Mouse (Mus musculus): Measurements from ENCODE around the gene Olfr578. TPM values are rescaled to one million over a fixed set of nuclear protein-coding genes. Genes with fewer than 3 reads are reported as not detected.

Olfr578 gene
- total and polyA plus RNA-seq, 2 experiments from 2014 or later, result not detected

DNA sequence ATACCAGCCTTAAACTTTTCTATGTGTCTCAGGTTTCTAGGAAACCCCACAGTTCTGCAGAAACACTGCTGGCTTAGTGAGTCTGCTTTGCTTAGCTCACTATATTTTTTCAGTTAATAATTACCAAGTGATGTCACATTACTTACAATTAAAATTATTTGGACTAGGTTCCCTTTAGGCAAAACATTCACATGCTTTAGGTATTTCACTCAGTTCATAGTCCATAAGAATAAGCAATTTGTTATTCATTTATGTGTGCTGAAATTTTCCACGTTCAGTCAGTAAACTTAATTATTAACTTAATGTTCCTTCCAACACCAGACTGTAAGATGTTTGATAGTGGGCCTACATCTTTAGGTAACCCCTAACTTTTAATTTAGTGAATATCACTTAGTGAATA lies 38.4 kb downstream of the Olfr578 start:
- Histone ChIP-seq H3K4me1 (ENCODE audit: insufficient read depth, low read length) (no peaks in the 10 kb centered on the region), H3K4me2 (ENCODE audit: low read depth, low read length) (no peak overlapping the region), H3K9me3 (ENCODE audit: low read length) (no peaks in the 10 kb centered on the region), H3K27ac (no peak overlapping the region), H3K9ac (replicated peaks; ENCODE audit: low read length) (no peak overlapping the region), H3K4me3 (ENCODE audit: low read length) (no peak overlapping the region), H3K27me3 (ENCODE audit: insufficient read depth, low read length) (no peaks in the 10 kb centered on the region), H3K36me3 (ENCODE audit: insufficient read depth, low read length) (no peaks in the 10 kb centered on the region)
- TF ChIP-seq CTCF (IDR thresholded peaks at IDR 0.05; ENCODE audit: low read depth), result no peak
- DNase-seq (ENCODE audit: low spot score), result no peak
- no peak for ATAC-seq
- 75% methylated on average over 1 of the region's 1 CpGs for WGBS

DNA sequence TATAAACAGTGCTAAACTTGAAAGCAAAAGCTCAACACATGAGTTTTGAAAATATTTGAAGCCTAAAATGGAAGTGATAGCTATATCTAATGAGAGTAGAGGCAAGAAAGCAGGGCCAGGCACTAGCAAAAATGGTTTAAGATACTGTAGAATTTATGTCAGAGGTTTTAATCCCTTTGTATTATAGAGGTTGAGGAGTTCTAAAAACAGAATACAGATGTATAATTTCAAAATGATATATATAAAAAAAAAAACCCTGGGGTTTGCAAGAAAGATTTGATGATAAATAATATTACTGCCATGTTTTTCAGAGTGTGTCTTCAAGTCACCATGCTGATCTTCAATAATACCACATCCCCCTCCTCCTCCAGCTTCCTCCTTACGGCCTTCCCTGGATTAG lies 41.0 kb downstream of the Olfr578 start, which contains the start of gene Olfr574:
Gene Olfr574 (plus strand): TSS at position 301 of the 400 bp plus-strand sequence.
- H3K4me2 ChIP-seq (ENCODE audit: low read depth, low read length), result no peak within 1 kb of the TSS
- H3K36me3 ChIP-seq (ENCODE audit: insufficient read depth, low read length), result no peaks in the 10 kb centered on the region
- ATAC-seq (no peak), DNase-seq (ENCODE audit: low spot score) (no peak)
- 86% methylated on average over 1 of the region's 1 CpGs for WGBS
- H3K9me3 ChIP-seq (ENCODE audit: low read length), result no peaks in the 10 kb centered on the region
- H3K27me3 ChIP-seq (ENCODE audit: insufficient read depth, low read length), result no peaks in the 10 kb centered on the region
- no peaks in the 10 kb centered on the region for H3K4me1 ChIP-seq (ENCODE audit: insufficient read depth, low read length)
- no peak for TF ChIP-seq CTCF (IDR thresholded peaks at IDR 0.05; ENCODE audit: low read depth)
- H3K9ac ChIP-seq (replicated peaks; ENCODE audit: low read length), result no peak within 1 kb of the TSS
- no peak within 1 kb of the TSS for H3K4me3 ChIP-seq (ENCODE audit: low read length)
- H3K27ac ChIP-seq, result no peak within 1 kb of the TSS

DNA sequence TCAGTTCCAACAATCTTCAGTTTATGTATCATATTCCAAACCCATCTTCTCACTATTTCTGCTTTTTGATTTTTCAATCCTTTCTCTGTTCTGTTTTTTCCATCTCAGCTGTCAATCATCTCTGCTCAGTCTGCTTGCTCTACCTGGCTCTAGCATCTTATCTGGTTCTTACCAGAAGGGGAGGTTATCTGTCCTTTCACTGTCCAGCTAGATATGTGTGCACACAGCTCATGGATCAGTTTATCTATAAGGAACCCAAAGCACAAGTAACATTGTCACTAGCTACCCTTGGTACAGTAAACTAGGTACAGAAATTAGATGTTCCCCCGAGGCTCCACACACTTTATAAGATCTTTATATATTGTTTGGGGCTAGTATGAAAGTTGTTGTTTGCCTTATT lies 45.7 kb downstream of the Olfr578 start:
- no peak overlapping the region for H3K4me3 ChIP-seq (ENCODE audit: low read length)
- TF ChIP-seq CTCF (IDR thresholded peaks at IDR 0.05; ENCODE audit: low read depth), result no peak
- no peaks in the 10 kb centered on the region for H3K27me3 ChIP-seq (ENCODE audit: insufficient read depth, low read length)
- H3K4me2 ChIP-seq (ENCODE audit: low read depth, low read length), result no peak overlapping the region
- no peaks in the 10 kb centered on the region for H3K4me1 ChIP-seq (ENCODE audit: insufficient read depth, low read length)
- DNase-seq (ENCODE audit: low spot score), result no peak
- H3K36me3 ChIP-seq (ENCODE audit: insufficient read depth, low read length), result no peaks in the 10 kb centered on the region
- no peak for ATAC-seq
- 86% methylated on average over 1 of the region's 1 CpGs for WGBS
- H3K9ac ChIP-seq (replicated peaks; ENCODE audit: low read length), result no peak overlapping the region
- H3K27ac ChIP-seq, result no peak overlapping the region
- no peaks in the 10 kb centered on the region for H3K9me3 ChIP-seq (ENCODE audit: low read length)

DNA sequence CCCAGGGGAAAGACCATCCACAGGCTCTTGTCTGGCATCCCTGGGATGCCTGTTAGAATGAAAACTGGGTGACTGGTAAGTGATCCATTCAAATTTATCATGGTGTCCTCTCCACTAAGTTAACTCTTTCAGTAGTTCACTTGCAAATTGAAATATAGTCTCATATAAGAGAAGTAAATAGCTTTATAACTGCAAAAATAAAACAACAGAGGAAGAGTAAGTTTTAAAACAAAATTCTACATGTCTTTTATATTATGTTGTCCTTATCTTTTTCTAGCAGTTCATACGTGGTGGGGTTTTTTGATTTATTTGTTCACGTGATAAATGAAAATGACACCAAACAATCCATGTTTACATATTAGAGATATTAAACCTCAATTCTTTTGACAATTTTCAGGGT lies 46.6 kb downstream of the Olfr578 start, which contains the start of gene Olfr573-ps1:
Gene Olfr573-ps1 (minus strand): TSS at position 101 of the 400 bp plus-strand sequence.
- Histone ChIP-seq H3K4me3 (ENCODE audit: low read length) (no peak within 1 kb of the TSS), H3K9ac (replicated peaks; ENCODE audit: low read length) (no peak within 1 kb of the TSS), H3K4me1 (ENCODE audit: insufficient read depth, low read length) (no peaks in the 10 kb centered on the region), H3K9me3 (ENCODE audit: low read length) (no peaks in the 10 kb centered on the region), H3K27me3 (ENCODE audit: insufficient read depth, low read length) (no peaks in the 10 kb centered on the region), H3K27ac (no peak within 1 kb of the TSS), H3K4me2 (ENCODE audit: low read depth, low read length) (no peak within 1 kb of the TSS), H3K36me3 (ENCODE audit: insufficient read depth, low read length) (no peaks in the 10 kb centered on the region)
- 90% methylated on average over 2 of the region's 2 CpGs for WGBS
- DNase-seq (ENCODE audit: low spot score) (no peak), ATAC-seq (no peak)
- no peak for TF ChIP-seq CTCF (IDR thresholded peaks at IDR 0.05; ENCODE audit: low read depth)

Other genes starting within 250 kb of the Olfr578 start
- gene Olfr560, start 230.0 kb downstream of the Olfr578 start, total RNA-seq (2014; rRNA removed), result not detected in 2 replicates
- gene Olfr560, start 230.0 kb downstream of the Olfr578 start, polyA plus RNA-seq (2015; fragmentation: Nextera tagmentation; extraction: Ambion mirVana), result not detected in 2 replicates
- 0.78 TPM in 1 of 2 replicates, not detected in the other for gene Olfr78, start 229.9 kb downstream of the Olfr578 start, total RNA-seq (2014; rRNA removed)
- gene Olfr78, start 229.9 kb downstream of the Olfr578 start, polyA plus RNA-seq (2015; fragmentation: Nextera tagmentation; extraction: Ambion mirVana), result 0.10 and 0.15 TPM in 2 replicates
- not detected in 2 replicates for gene Olfr561, start 218.1 kb downstream of the Olfr578 start, total RNA-seq (2014; rRNA removed)
- gene Olfr561, start 218.1 kb downstream of the Olfr578 start, polyA plus RNA-seq (2015; fragmentation: Nextera tagmentation; extraction: Ambion mirVana), result not detected in 2 replicates
- gene Olfr564, start 185.8 kb downstream of the Olfr578 start, total RNA-seq (2014; rRNA removed), result not detected in 2 replicates
- not detected in 2 replicates for gene Olfr564, start 185.8 kb downstream of the Olfr578 start, polyA plus RNA-seq (2015; fragmentation: Nextera tagmentation; extraction: Ambion mirVana)
- gene Olfr566, start 130.6 kb downstream of the Olfr578 start, total RNA-seq (2014; rRNA removed), result not detected in 2 replicates
- not detected in 2 replicates for gene Olfr566, start 130.6 kb downstream of the Olfr578 start, polyA plus RNA-seq (2015; fragmentation: Nextera tagmentation; extraction: Ambion mirVana)
- not detected in 2 replicates for gene Olfr568, start 112.2 kb downstream of the Olfr578 start, total RNA-seq (2014; rRNA removed)
- gene Olfr568, start 112.2 kb downstream of the Olfr578 start, polyA plus RNA-seq (2015; fragmentation: Nextera tagmentation; extraction: Ambion mirVana), result not detected in 2 replicates
- gene Olfr569, start 98.4 kb downstream of the Olfr578 start, total RNA-seq (2014; rRNA removed), result not detected in 2 replicates
- gene Olfr569, start 98.4 kb downstream of the Olfr578 start, polyA plus RNA-seq (2015; fragmentation: Nextera tagmentation; extraction: Ambion mirVana), result not detected in 2 replicates
- gene Olfr570, start 94.7 kb downstream of the Olfr578 start, total RNA-seq (2014; rRNA removed), result not detected in 2 replicates
- not detected in 2 replicates for gene Olfr570, start 94.7 kb downstream of the Olfr578 start, polyA plus RNA-seq (2015; fragmentation: Nextera tagmentation; extraction: Ambion mirVana)
- not detected in 2 replicates for gene Olfr571, start 71.8 kb downstream of the Olfr578 start, total RNA-seq (2014; rRNA removed)
- gene Olfr571, start 71.8 kb downstream of the Olfr578 start, polyA plus RNA-seq (2015; fragmentation: Nextera tagmentation; extraction: Ambion mirVana), result not detected in 2 replicates
- gene Olfr572, start 64.9 kb downstream of the Olfr578 start, total RNA-seq (2014; rRNA removed), result not detected in 2 replicates
- gene Olfr572, start 64.9 kb downstream of the Olfr578 start, polyA plus RNA-seq (2015; fragmentation: Nextera tagmentation; extraction: Ambion mirVana), result not detected in 2 replicates
- gene Olfr573-ps1, start 46.7 kb downstream of the Olfr578 start, total RNA-seq (2014; rRNA removed), result not detected in 2 replicates
- not detected in 2 replicates for gene Olfr573-ps1, start 46.7 kb downstream of the Olfr578 start, polyA plus RNA-seq (2015; fragmentation: Nextera tagmentation; extraction: Ambion mirVana)
- gene Olfr574, start 40.9 kb downstream of the Olfr578 start, total RNA-seq (2014; rRNA removed), result not detected in 2 replicates
- gene Olfr574, start 40.9 kb downstream of the Olfr578 start, polyA plus RNA-seq (2015; fragmentation: Nextera tagmentation; extraction: Ambion mirVana), result not detected in 2 replicates
- not detected in 2 replicates for gene Olfr575, start 30.5 kb downstream of the Olfr578 start, total RNA-seq (2014; rRNA removed)
- not detected in 2 replicates for gene Olfr575, start 30.5 kb downstream of the Olfr578 start, polyA plus RNA-seq (2015; fragmentation: Nextera tagmentation; extraction: Ambion mirVana)
- not detected in 2 replicates for gene Olfr576, start 26.7 kb downstream of the Olfr578 start, total RNA-seq (2014; rRNA removed)
- not detected in 2 replicates for gene Olfr576, start 26.7 kb downstream of the Olfr578 start, polyA plus RNA-seq (2015; fragmentation: Nextera tagmentation; extraction: Ambion mirVana)
- gene Olfr577, start 13.4 kb downstream of the Olfr578 start, total RNA-seq (2014; rRNA removed), result not detected in 2 replicates
- not detected in 2 replicates for gene Olfr577, start 13.4 kb downstream of the Olfr578 start, polyA plus RNA-seq (2015; fragmentation: Nextera tagmentation; extraction: Ambion mirVana)
- not detected in 2 replicates for gene Olfr582, start 48.7 kb upstream of the Olfr578 start, total RNA-seq (2014; rRNA removed)
- gene Olfr582, start 48.7 kb upstream of the Olfr578 start, polyA plus RNA-seq (2015; fragmentation: Nextera tagmentation; extraction: Ambion mirVana), result not detected in 2 replicates
- gene Olfr583, start 62.0 kb upstream of the Olfr578 start, total RNA-seq (2014; rRNA removed), result not detected in 2 replicates
- gene Olfr583, start 62.0 kb upstream of the Olfr578 start, polyA plus RNA-seq (2015; fragmentation: Nextera tagmentation; extraction: Ambion mirVana), result not detected in 2 replicates
- not detected in 2 replicates for gene Olfr584, start 92.6 kb upstream of the Olfr578 start, total RNA-seq (2014; rRNA removed)
- gene Olfr584, start 92.6 kb upstream of the Olfr578 start, polyA plus RNA-seq (2015; fragmentation: Nextera tagmentation; extraction: Ambion mirVana), result not detected in 2 replicates
- not detected in 2 replicates for gene Olfr585, start 108.4 kb upstream of the Olfr578 start, total RNA-seq (2014; rRNA removed)
- gene Olfr585, start 108.4 kb upstream of the Olfr578 start, polyA plus RNA-seq (2015; fragmentation: Nextera tagmentation; extraction: Ambion mirVana), result not detected in 2 replicates
- gene Olfr586, start 136.3 kb upstream of the Olfr578 start, total RNA-seq (2014; rRNA removed), result not detected in 2 replicates
- gene Olfr586, start 136.3 kb upstream of the Olfr578 start, polyA plus RNA-seq (2015; fragmentation: Nextera tagmentation; extraction: Ambion mirVana), result not detected in 2 replicates
- not detected in 2 replicates for gene Olfr588-ps1, start 151.6 kb upstream of the Olfr578 start, total RNA-seq (2014; rRNA removed)
- not detected in 2 replicates for gene Olfr588-ps1, start 151.6 kb upstream of the Olfr578 start, polyA plus RNA-seq (2015; fragmentation: Nextera tagmentation; extraction: Ambion mirVana)
- gene Olfr589, start 167.0 kb upstream of the Olfr578 start, total RNA-seq (2014; rRNA removed), result not detected in 2 replicates
- not detected in 2 replicates for gene Olfr589, start 167.0 kb upstream of the Olfr578 start, polyA plus RNA-seq (2015; fragmentation: Nextera tagmentation; extraction: Ambion mirVana)
- not detected in 2 replicates for gene Olfr591, start 189.0 kb upstream of the Olfr578 start, total RNA-seq (2014; rRNA removed)
- gene Olfr591, start 189.0 kb upstream of the Olfr578 start, polyA plus RNA-seq (2015; fragmentation: Nextera tagmentation; extraction: Ambion mirVana), result not detected in 2 replicates
- gene Olfr592, start 195.5 kb upstream of the Olfr578 start, total RNA-seq (2014; rRNA removed), result not detected in 2 replicates
- gene Olfr592, start 195.5 kb upstream of the Olfr578 start, polyA plus RNA-seq (2015; fragmentation: Nextera tagmentation; extraction: Ambion mirVana), result not detected in 2 replicates
- gene Olfr593, start 222.5 kb upstream of the Olfr578 start, total RNA-seq (2014; rRNA removed), result not detected in 2 replicates
- gene Olfr593, start 222.5 kb upstream of the Olfr578 start, polyA plus RNA-seq (2015; fragmentation: Nextera tagmentation; extraction: Ambion mirVana), result not detected in 2 replicates
- gene Olfr594, start 227.7 kb upstream of the Olfr578 start, total RNA-seq (2014; rRNA removed), result not detected in 2 replicates
- gene Olfr594, start 227.7 kb upstream of the Olfr578 start, polyA plus RNA-seq (2015; fragmentation: Nextera tagmentation; extraction: Ambion mirVana), result not detected in 2 replicates